Mouse (Mus musculus) embryonic facial prominence, embryonic 15.5 days (tissue): ENCODE data around the gene Capns1. TPM values are rescaled to one million over a fixed set of nuclear protein-coding genes. Genes with fewer than 3 reads are reported as not detected.
"Not testable (repeated sequence)": the region's sequence is repeated elsewhere in the genome, so short reads cannot be mapped to it uniquely, and the experiment has no call there.

Source experiments
- ATAC-seq: fragments of 200-750 bp; cut with Nextera tagmentation; 2 replicates; pipeline ENCODE4 v1.8.0; 2017; ENCODE audit warnings: low read depth, moderate TSS enrichment; ENCODE audit not compliant: insufficient number of reproducible peaks, low FRiP score, low TSS enrichment
- H3K27ac ChIP-seq: fragments of 300-500 bp; sonication (generic); replicated peaks from 2 replicates; pipeline ENCODE4 v1.5.1; 2015; ENCODE audit warnings: mild to moderate bottlenecking, inconsistent platforms
- H3K27me3 ChIP-seq: fragments of 300-500 bp; sonication (generic); 2 replicates; pipeline ENCODE4 v1.6.1; 2015; ENCODE audit warnings: inconsistent platforms
- H3K36me3 ChIP-seq: fragments of 300-500 bp; sonication (generic); 2 replicates; pipeline ENCODE4 v1.6.1; 2015; ENCODE audit warnings: mild to moderate bottlenecking, inconsistent platforms
- H3K4me1 ChIP-seq: fragments of 300-500 bp; sonication (generic); 2 replicates; pipeline ENCODE4 v1.6.1; 2015; ENCODE audit warnings: inconsistent platforms
- H3K4me2 ChIP-seq: fragments of 300-500 bp; sonication (generic); replicated peaks from 2 replicates; pipeline ENCODE4 v1.6.1; 2015; ENCODE audit warnings: mild to moderate bottlenecking, inconsistent platforms
- H3K4me3 ChIP-seq: fragments of 300-500 bp; sonication (generic); replicated peaks from 2 replicates; pipeline ENCODE4 v1.5.1; 2015; ENCODE audit warnings: mild to moderate bottlenecking, inconsistent platforms
- H3K9ac ChIP-seq: fragments of 300-500 bp; sonication (generic); 2 replicates; pipeline ENCODE4 v1.6.1; 2015; ENCODE audit warnings: inconsistent platforms
- H3K9me3 ChIP-seq: fragments of 300-500 bp; sonication (generic); replicated peaks from 2 replicates; pipeline ENCODE4 v1.6.1; 2016; ENCODE audit warnings: inconsistent platforms
- WGBS: fragments of 180-500 bp; shearing (Covaris S2); methylation state at CpG from one replicate; pipeline ENCODE4 v1.1.7; 2015; 5-methylcytosine and 5-hydroxymethylcytosine counted together
- polyA plus RNA-seq: library from polyadenylated mRNA; unstranded; fragments of >200 nt; fragmentation: Nextera tagmentation; extraction: Ambion mirVana; gene quantifications from 2 replicates; pipeline ENCODE4 v1.2.1, GENCODE M21; 2015

Capns1 gene
- polyA plus RNA-seq, 1 experiment from 2014 or later, result 111 TPM

GRCm38 (mm10) chr7:30221433-30221832, 22.8 kb upstream of the Capns1 start:
- H3K27me3 ChIP-seq, result no peaks in the 10 kb centered on the region
- H3K9me3 ChIP-seq, result no peaks in the 10 kb centered on the region
- no peak overlapping the region for H3K9ac ChIP-seq
- H3K36me3 ChIP-seq, result peaks cover 35% of the 10 kb centered on the region
- no peak overlapping the region for H3K4me2 ChIP-seq
- no peak for ATAC-seq
- WGBS, result 73% methylated on average over 3 of the region's 3 CpGs
- H3K4me3 ChIP-seq, result no peak overlapping the region
- no peak overlapping the region for H3K27ac ChIP-seq
- peaks cover 18% of the 10 kb centered on the region for H3K4me1 ChIP-seq

GRCm38 (mm10) chr7:30220008-30220356, 21.4 kb upstream of the Capns1 start:
- Histone ChIP-seq H3K27ac (peak overlapping the region; percentile 60; the same call in 1 of the 2 replicates), H3K4me1 (peaks cover 19% of the 10 kb centered on the region), H3K4me3 (peak overlapping the region; percentile 49), H3K27me3 (no peaks in the 10 kb centered on the region), H3K9me3 (no peaks in the 10 kb centered on the region), H3K36me3 (peaks cover 22% of the 10 kb centered on the region), H3K4me2 (peak overlapping the region; percentile 79), H3K9ac (no peak overlapping the region)
- no peak for ATAC-seq
- WGBS, result 16% methylated on average over 11 of the region's 11 CpGs

GRCm38 (mm10) chr7:30219293-30220007, 20.8 kb upstream of the Capns1 start:
- peak overlapping the region; percentile 79 for H3K4me2 ChIP-seq
- H3K9me3 ChIP-seq, result no peaks in the 10 kb centered on the region
- peaks cover 19% of the 10 kb centered on the region for H3K4me1 ChIP-seq
- peak overlapping the region; percentile 49 for H3K4me3 ChIP-seq
- peak overlapping the region; percentile 66; the same call in 1 of the 2 replicates for H3K27ac ChIP-seq
- 4% methylated on average over 16 of the region's 16 CpGs for WGBS
- ATAC-seq, result peak; percentile 44; the same call in 1 of the 2 replicates
- H3K36me3 ChIP-seq, result peaks cover 18% of the 10 kb centered on the region
- H3K9ac ChIP-seq, result peak overlapping the region; percentile 7; the same call in 1 of the 2 replicates
- no peaks in the 10 kb centered on the region for H3K27me3 ChIP-seq

- Histone ChIP-seq H3K9me3 (no peaks in the 10 kb centered on the region), H3K4me2 (no peak overlapping the region), H3K4me1 (peaks cover 19% of the 10 kb centered on the region), H3K27me3 (no peaks in the 10 kb centered on the region), H3K36me3 (no peaks in the 10 kb centered on the region), H3K27ac (no peak overlapping the region), H3K4me3 (no peak overlapping the region), H3K9ac (no peak overlapping the region)
- no peak for ATAC-seq
- WGBS, result 72% methylated on average over 2 of the region's 2 CpGs
Measured at GRCm38 (mm10) chr7:30217277-30217676, 18.7 kb upstream of the Capns1 start.

- Histone ChIP-seq H3K4me2 (peak overlapping the region; percentile 50), H3K4me1 (peaks cover 19% of the 10 kb centered on the region), H3K27ac (no peak overlapping the region), H3K9me3 (no peaks in the 10 kb centered on the region), H3K4me3 (peak overlapping the region; percentile 27; the same call in 1 of the 2 replicates), H3K27me3 (no peaks in the 10 kb centered on the region), H3K36me3 (no peaks in the 10 kb centered on the region), H3K9ac (no peak overlapping the region)
- peak; percentile 76; the same call in 1 of the 2 replicates for ATAC-seq
- 2% methylated on average over 15 of the region's 16 CpGs for whole genome bisulfite sequencing
Measured at GRCm38 (mm10) chr7:30216723-30217151, 18.1 kb upstream of the Capns1 start.

GRCm38 (mm10) chr7:30215875-30216274, 17.3 kb upstream of the Capns1 start:
- no peak overlapping the region for H3K4me2 ChIP-seq
- H3K27ac ChIP-seq, result no peak overlapping the region
- H3K27me3 ChIP-seq, result no peaks in the 10 kb centered on the region
- H3K9me3 ChIP-seq, result no peaks in the 10 kb centered on the region
- WGBS, result 90% methylated on average over 3 of the region's 3 CpGs
- H3K4me3 ChIP-seq, result no peak overlapping the region
- peaks cover 19% of the 10 kb centered on the region for H3K4me1 ChIP-seq
- H3K36me3 ChIP-seq, result no peaks in the 10 kb centered on the region
- no peak for ATAC-seq
- H3K9ac ChIP-seq, result no peak overlapping the region

GRCm38 (mm10) chr7:30213881-30214280, 15.3 kb upstream of the Capns1 start:
- Histone ChIP-seq H3K9me3 (no peaks in the 10 kb centered on the region), H3K27me3 (no peaks in the 10 kb centered on the region), H3K4me1 (peaks cover 9% of the 10 kb centered on the region), H3K4me3 (no peak overlapping the region), H3K9ac (no peak overlapping the region), H3K36me3 (no peaks in the 10 kb centered on the region), H3K27ac (no peak overlapping the region), H3K4me2 (no peak overlapping the region)
- 91% methylated on average over 3 of the region's 3 CpGs for WGBS
- no peak for ATAC-seq

- no peak for ATAC-seq
- Histone ChIP-seq H3K9me3 (no peaks in the 10 kb centered on the region), H3K36me3 (no peaks in the 10 kb centered on the region), H3K27me3 (no peaks in the 10 kb centered on the region), H3K9ac (no peak overlapping the region), H3K27ac (no peak overlapping the region), H3K4me1 (no peaks in the 10 kb centered on the region), H3K4me2 (no peak overlapping the region), H3K4me3 (no peak overlapping the region)
- WGBS, result 21% methylated on average over 4 of the region's 4 CpGs
Measured at GRCm38 (mm10) chr7:30211025-30211424, 12.4 kb upstream of the Capns1 start.

GRCm38 (mm10) chr7:30206364-30206763, 7.8 kb upstream of the Capns1 start:
- H3K36me3 ChIP-seq, H3K27ac ChIP-seq, H3K4me3 ChIP-seq, H3K4me2 ChIP-seq, H3K9me3 ChIP-seq, H3K9ac ChIP-seq, H3K4me1 ChIP-seq, H3K27me3 ChIP-seq, ATAC-seq: not testable (repeated sequence)
- 49% methylated on average over 5 of the region's 5 CpGs for WGBS

GRCm38 (mm10) chr7:30205383-30205782, 6.8 kb upstream of the Capns1 start:
- WGBS, result 6% methylated on average over 2 of the region's 2 CpGs
- no peaks in the 10 kb centered on the region for H3K36me3 ChIP-seq
- H3K9me3 ChIP-seq, result no peaks in the 10 kb centered on the region
- H3K4me2 ChIP-seq, result no peak overlapping the region
- no peaks in the 10 kb centered on the region for H3K4me1 ChIP-seq
- no peak overlapping the region for H3K4me3 ChIP-seq
- H3K27me3 ChIP-seq, result no peaks in the 10 kb centered on the region
- H3K27ac ChIP-seq, result no peak overlapping the region
- no peak for ATAC-seq
- H3K9ac ChIP-seq, result no peak overlapping the region

GRCm38 (mm10) chr7:30204380-30204779, 5.8 kb upstream of the Capns1 start:
- no peak overlapping the region for H3K4me2 ChIP-seq
- H3K27me3 ChIP-seq, result no peaks in the 10 kb centered on the region
- no peaks in the 10 kb centered on the region for H3K9me3 ChIP-seq
- no peaks in the 10 kb centered on the region for H3K4me1 ChIP-seq
- no peak overlapping the region for H3K4me3 ChIP-seq
- no peak overlapping the region for H3K9ac ChIP-seq
- no peaks in the 10 kb centered on the region for H3K36me3 ChIP-seq
- 56% methylated on average over 8 of the region's 8 CpGs for WGBS
- no peak overlapping the region for H3K27ac ChIP-seq
- ATAC-seq, result no peak
